Comparison of ENCODE assay signal across 20 mouse cellular contexts in the genomic region with DNA sequence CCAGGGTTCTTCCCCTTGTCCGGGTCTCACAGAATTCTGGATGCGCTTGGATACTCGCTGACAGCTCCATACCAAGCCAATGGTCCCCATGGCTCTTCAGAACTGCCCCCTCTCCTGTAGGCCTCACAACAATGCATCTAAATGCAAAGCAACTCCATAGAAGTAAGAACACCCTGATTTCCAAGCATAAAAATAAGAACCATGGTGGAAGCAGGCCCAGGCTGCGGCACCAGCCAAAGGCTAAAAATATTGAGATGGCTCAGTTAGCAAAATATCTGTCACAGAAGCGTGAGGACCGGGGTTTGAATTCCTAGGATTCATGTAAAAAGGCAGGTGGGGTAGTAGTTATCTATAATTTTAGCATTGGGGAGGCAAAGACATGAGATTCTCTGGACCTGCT.
DNase-seq lines count a peak whose midpoint lies in the region; ATAC-seq and TF ChIP-seq lines count a peak whose summit lies in the region.
"Had no signal": no experiment of that assay in that cellular context is flagged by ENCODE, and none has a peak within 500 bp of the region (broad histone marks: within the 10 kb centered on the region; RNA-seq: fewer than 3 reads in every experiment).

No protein-coding gene starts in this region.

- H3K4me2 ChIP-seq in kidney, postnatal 0 days (ENCODE audit: low read length) = no peak overlapping the region
- H3K4me2 ChIP-seq: embryonic facial prominence, embryonic 13.5 days; embryonic facial prominence, embryonic 15.5 days; forebrain, embryonic 12.5 days; forebrain, embryonic 15.5 days had no signal

- H3K9me3 ChIP-seq in kidney, postnatal 0 days (replicated peaks; ENCODE audit: low read length) = no peaks in the 10 kb centered on the region
- H3K9me3 ChIP-seq: embryonic facial prominence, embryonic 13.5 days; embryonic facial prominence, embryonic 15.5 days; forebrain, embryonic 10.5 days; forebrain, embryonic 12.5 days; forebrain, embryonic 15.5 days had no signal

- 0 out of 2 replicates have a peak, but pooled peaks have one; percentile 2 for TF ChIP-seq CTCF in kidney, postnatal 0 days (IDR thresholded peaks at IDR 0.05; ENCODE audit: low read depth)

- H3K4me1 ChIP-seq in kidney, postnatal 0 days (replicated peaks; ENCODE audit: insufficient read depth, low read length) = peaks cover 5% of the 10 kb centered on the region; the same call in 1 of the 2 replicates
- H3K4me1 ChIP-seq: embryonic facial prominence, embryonic 15.5 days had no signal

- no peaks in the 10 kb centered on the region for H3K36me3 ChIP-seq in kidney, postnatal 0 days (ENCODE audit: insufficient read depth, low read length)
- H3K36me3 ChIP-seq: embryonic facial prominence, embryonic 13.5 days; embryonic facial prominence, embryonic 15.5 days; forebrain, embryonic 10.5 days; forebrain, embryonic 12.5 days; forebrain, embryonic 15.5 days had no signal

- H3K9ac ChIP-seq in kidney, postnatal 0 days (ENCODE audit: low read depth, low read length) = no peak overlapping the region
- H3K9ac ChIP-seq: embryonic facial prominence, embryonic 13.5 days; embryonic facial prominence, embryonic 15.5 days; forebrain, embryonic 12.5 days; forebrain, embryonic 15.5 days had no signal

- 87% methylated on average over 6 of the region's 6 CpGs for WGBS in kidney, postnatal 0 days

- no peaks in the 10 kb centered on the region for H3K27me3 ChIP-seq in kidney, postnatal 0 days (ENCODE audit: insufficient read depth, low read length)
- H3K27me3 ChIP-seq: embryonic facial prominence, embryonic 13.5 days; embryonic facial prominence, embryonic 15.5 days; forebrain, embryonic 15.5 days had no signal

- no peak overlapping the region for H3K4me3 ChIP-seq in kidney, postnatal 0 days (replicated peaks; ENCODE audit: low read depth, low read length)
- H3K4me3 ChIP-seq: embryonic facial prominence, embryonic 13.5 days; embryonic facial prominence, embryonic 15.5 days; erythroblast, embryonic 14.5 days; forebrain, embryonic 10.5 days; forebrain, embryonic 12.5 days; forebrain, embryonic 15.5 days had no signal

- no peak for DNase-seq in frontal cortex, postnatal 14 days (ENCODE audit: low spot score in 2 of 2)
- DNase-seq in kidney, postnatal 0 days (ENCODE audit: low spot score) = no peak
- DNase-seq in kidney, adult 11 months = no peak
- DNase-seq: adrenal gland, adult 2 months; adrenal gland, postnatal 10 days; adrenal gland, postnatal 25 days; cerebellum, adult 11 months; cerebellum, adult 18-20 months; cerebellum, adult 8-10 months; cerebellum, adult 9-11 months; cerebellum, postnatal 14 days; cerebellum, postnatal 36 days; embryo, embryonic 11 days had no signal

- ATAC-seq in frontal cortex, adult (ENCODE audit: low TSS enrichment) = peak; percentile 75
- no peak for ATAC-seq in kidney, postnatal 0 days (replicated peaks; ENCODE audit: low FRiP score, low read depth)
- ATAC-seq: forebrain, embryonic 15.5 days had no signal

- H3K27ac ChIP-seq in kidney, postnatal 0 days = no peak overlapping the region
- H3K27ac ChIP-seq: embryonic facial prominence, embryonic 13.5 days; embryonic facial prominence, embryonic 15.5 days; forebrain, embryonic 10.5 days; forebrain, embryonic 12.5 days; forebrain, embryonic 15.5 days had no signal
